Mouse (Mus musculus): ENCODE results near the gene Phf3. TPM values are rescaled to one million over a fixed set of nuclear protein-coding genes. Genes with fewer than 3 reads are reported as not detected.

The Phf3 gene
- polyA plus RNA-seq, 1 experiment from 2014 or later, result 12.4 TPM

DNA sequence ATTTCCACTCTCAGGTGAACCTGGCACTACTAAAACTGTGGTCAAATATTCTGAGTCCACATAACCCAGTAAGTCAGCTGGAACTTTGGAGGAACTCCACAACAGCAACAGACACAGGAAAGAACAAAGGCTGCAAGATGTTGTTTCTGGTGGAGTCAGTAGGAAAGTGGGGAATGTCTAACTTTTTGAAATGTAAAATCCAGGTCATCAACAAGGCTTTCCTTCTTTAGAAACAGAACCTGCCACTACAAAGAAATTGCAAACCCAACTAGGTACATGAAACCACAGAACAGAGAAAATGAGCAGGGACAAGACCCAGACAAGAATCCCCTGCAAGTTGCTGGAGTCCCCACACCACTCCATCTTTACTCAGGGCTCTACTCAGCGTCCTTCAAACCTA is 26.0 kb downstream of the Phf3 start:
- WGBS (ENCODE audit: insufficient replicate concordance), result 52% methylated on average over 1 of the region's 1 CpGs

GRCm38 (mm10) chr1:30839662-30840061 is 34.1 kb downstream of the Phf3 start:
- TF ChIP-seq CTCF (IDR thresholded peaks at IDR 0.05; ENCODE audit: low read depth), result no peak
- no peak for TF ChIP-seq EP300 (IDR thresholded peaks at IDR 0.05; ENCODE audit: low read depth)
- no peak for DNase-seq
- no peaks in the 10 kb centered on the region for H3K27me3 ChIP-seq (ENCODE audit: insufficient read depth, low read length)
- H3K4me2 ChIP-seq (ENCODE audit: low read depth, low read length), result no peak overlapping the region
- 0 out of 2 replicates have a peak overlapping the region, but pooled peaks have one; percentile 37 for H3K27ac ChIP-seq (ENCODE audit: low read depth)
- ATAC-seq, result peak; percentile 40
- H3K9me3 ChIP-seq (ENCODE audit: low read length), result no peaks in the 10 kb centered on the region
- peaks cover 17% of the 10 kb centered on the region for H3K36me3 ChIP-seq (replicated peaks; ENCODE audit: insufficient read depth, low read length)
- H3K4me1 ChIP-seq (ENCODE audit: insufficient read depth), result no peaks in the 10 kb centered on the region
- H3K4me3 ChIP-seq (ENCODE audit: low read depth, low read length), result no peak overlapping the region
- WGBS (ENCODE audit: insufficient replicate concordance), result 70% methylated on average over 3 of the region's 3 CpGs
- H3K9ac ChIP-seq (replicated peaks), result no peak overlapping the region

More for the DNA sequence above, 26.0 kb downstream of the Phf3 start:
- TF ChIP-seq EP300 (IDR thresholded peaks at IDR 0.05; ENCODE audit: low read depth), result no peak
- TF ChIP-seq CTCF (IDR thresholded peaks at IDR 0.05; ENCODE audit: low read depth), result no peak
- H3K4me1 ChIP-seq (ENCODE audit: insufficient read depth), result peaks cover 4% of the 10 kb centered on the region; the same call in 1 of the 2 replicates
- no peak overlapping the region for H3K27ac ChIP-seq (ENCODE audit: low read depth)
- DNase-seq (no peak), ATAC-seq (no peak)
- no peak overlapping the region for H3K4me2 ChIP-seq (ENCODE audit: low read depth, low read length)
- no peak overlapping the region for H3K4me3 ChIP-seq (ENCODE audit: low read depth, low read length)
- 0 out of 2 replicates have a peak, but pooled peaks cover 2% of the 10 kb centered on the region for H3K36me3 ChIP-seq (replicated peaks; ENCODE audit: insufficient read depth, low read length)
- H3K9ac ChIP-seq (replicated peaks), result no peak overlapping the region
- no peaks in the 10 kb centered on the region for H3K27me3 ChIP-seq (ENCODE audit: insufficient read depth, low read length)
- no peaks in the 10 kb centered on the region for H3K9me3 ChIP-seq (ENCODE audit: low read length)

DNA sequence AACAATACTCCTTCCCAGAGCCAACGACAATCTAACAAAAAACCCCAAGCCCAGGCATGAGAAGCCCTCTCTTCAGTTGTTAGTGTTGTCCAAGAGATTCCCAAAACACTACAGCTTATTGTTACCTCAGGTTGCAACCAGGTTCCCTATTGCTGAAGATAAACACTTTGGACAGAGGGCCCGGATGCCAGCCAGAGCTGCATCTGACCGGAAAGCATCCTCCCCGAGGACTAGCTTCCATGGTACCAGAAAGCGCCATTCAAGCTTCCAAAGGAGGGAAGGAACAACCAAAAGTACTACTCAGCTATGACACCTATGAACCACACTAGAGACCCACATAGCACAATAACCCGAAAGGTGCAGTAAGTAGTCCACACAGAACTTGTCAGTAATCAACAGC is 38.2 kb downstream of the Phf3 start:
- ATAC-seq, result no peak
- Histone ChIP-seq H3K9ac (replicated peaks) (no peak overlapping the region), H3K27ac (ENCODE audit: low read depth) (no peak overlapping the region), H3K4me2 (ENCODE audit: low read depth, low read length) (no peak overlapping the region), H3K9me3 (ENCODE audit: low read length) (no peaks in the 10 kb centered on the region), H3K4me3 (ENCODE audit: low read depth, low read length) (no peak overlapping the region), H3K27me3 (ENCODE audit: insufficient read depth, low read length) (no peaks in the 10 kb centered on the region), H3K36me3 (replicated peaks; ENCODE audit: insufficient read depth, low read length) (peaks cover 29% of the 10 kb centered on the region), H3K4me1 (ENCODE audit: insufficient read depth) (no peaks in the 10 kb centered on the region)
- no peak for DNase-seq
- 88% methylated on average over 6 of the region's 6 CpGs for WGBS (ENCODE audit: insufficient replicate concordance)
- TF ChIP-seq EP300 (IDR thresholded peaks at IDR 0.05; ENCODE audit: low read depth), result no peak
- no peak for TF ChIP-seq CTCF (IDR thresholded peaks at IDR 0.05; ENCODE audit: low read depth)

- no peaks in the 10 kb centered on the region for H3K9me3 ChIP-seq (ENCODE audit: low read length)
- no peak overlapping the region for H3K4me3 ChIP-seq (ENCODE audit: low read depth, low read length)
- no peaks in the 10 kb centered on the region for H3K27me3 ChIP-seq (ENCODE audit: insufficient read depth, low read length)
- peaks cover 37% of the 10 kb centered on the region for H3K36me3 ChIP-seq (replicated peaks; ENCODE audit: insufficient read depth, low read length)
- ATAC-seq, result no peak
- DNase-seq, result no peak
- H3K4me2 ChIP-seq (ENCODE audit: low read depth, low read length), result no peak overlapping the region
- H3K27ac ChIP-seq (ENCODE audit: low read depth), result no peak overlapping the region
- no peaks in the 10 kb centered on the region for H3K4me1 ChIP-seq (ENCODE audit: insufficient read depth)
- no peak overlapping the region for H3K9ac ChIP-seq (replicated peaks)
- WGBS (ENCODE audit: insufficient replicate concordance), result 85% methylated on average over 4 of the region's 4 CpGs
- no peak for TF ChIP-seq EP300 (IDR thresholded peaks at IDR 0.05; ENCODE audit: low read depth)
Observed at GRCm38 (mm10) chr1:30832778-30833177, 40.9 kb downstream of the Phf3 start.

GRCm38 (mm10) chr1:30819414-30819813 is 54.3 kb downstream of the Phf3 start:
- Histone ChIP-seq H3K27ac (ENCODE audit: low read depth) (no peak overlapping the region), H3K9ac (replicated peaks) (no peak overlapping the region), H3K27me3 (ENCODE audit: insufficient read depth, low read length) (no peaks in the 10 kb centered on the region), H3K4me3 (ENCODE audit: low read depth, low read length) (no peak overlapping the region), H3K9me3 (ENCODE audit: low read length) (no peaks in the 10 kb centered on the region), H3K4me2 (ENCODE audit: low read depth, low read length) (no peak overlapping the region), H3K4me1 (ENCODE audit: insufficient read depth) (no peaks in the 10 kb centered on the region), H3K36me3 (replicated peaks; ENCODE audit: insufficient read depth, low read length) (peaks cover 28% of the 10 kb centered on the region)
- DNase-seq (no peak), ATAC-seq (no peak)
- TF ChIP-seq CTCF (IDR thresholded peaks at IDR 0.05; ENCODE audit: low read depth) (no peak), EP300 (IDR thresholded peaks at IDR 0.05; ENCODE audit: low read depth) (no peak)
- 87% methylated on average over 6 of the region's 6 CpGs for WGBS (ENCODE audit: insufficient replicate concordance)

GRCm38 (mm10) chr1:30815609-30816008 is 58.1 kb downstream of the Phf3 start:
- Histone ChIP-seq H3K27ac (ENCODE audit: low read depth) (no peak overlapping the region), H3K9me3 (ENCODE audit: low read length) (no peaks in the 10 kb centered on the region), H3K4me1 (ENCODE audit: insufficient read depth) (no peaks in the 10 kb centered on the region), H3K9ac (replicated peaks) (no peak overlapping the region), H3K4me3 (ENCODE audit: low read depth, low read length) (no peak overlapping the region), H3K27me3 (ENCODE audit: insufficient read depth, low read length) (no peaks in the 10 kb centered on the region), H3K36me3 (replicated peaks; ENCODE audit: insufficient read depth, low read length) (peaks cover 48% of the 10 kb centered on the region), H3K4me2 (ENCODE audit: low read depth, low read length) (no peak overlapping the region)
- no peak for TF ChIP-seq EP300 (IDR thresholded peaks at IDR 0.05; ENCODE audit: low read depth)
- no peak for TF ChIP-seq CTCF (IDR thresholded peaks at IDR 0.05; ENCODE audit: low read depth)
- WGBS (ENCODE audit: insufficient replicate concordance), result 74% methylated on average over 1 of the region's 1 CpGs
- no peak for ATAC-seq
- no peak for DNase-seq

GRCm38 (mm10) chr1:30814987-30815386 is 58.7 kb downstream of the Phf3 start:
- H3K27me3 ChIP-seq (ENCODE audit: insufficient read depth, low read length), result no peaks in the 10 kb centered on the region
- H3K27ac ChIP-seq (ENCODE audit: low read depth), result no peak overlapping the region
- H3K36me3 ChIP-seq (replicated peaks; ENCODE audit: insufficient read depth, low read length), result peaks cover 53% of the 10 kb centered on the region
- ATAC-seq (no peak), DNase-seq (no peak)
- no peak overlapping the region for H3K4me2 ChIP-seq (ENCODE audit: low read depth, low read length)
- TF ChIP-seq CTCF (IDR thresholded peaks at IDR 0.05; ENCODE audit: low read depth), result no peak
- TF ChIP-seq EP300 (IDR thresholded peaks at IDR 0.05; ENCODE audit: low read depth), result no peak
- no peak overlapping the region for H3K4me3 ChIP-seq (ENCODE audit: low read depth, low read length)
- H3K9ac ChIP-seq (replicated peaks), result no peak overlapping the region
- H3K9me3 ChIP-seq (ENCODE audit: low read length), result no peaks in the 10 kb centered on the region
- no peaks in the 10 kb centered on the region for H3K4me1 ChIP-seq (ENCODE audit: insufficient read depth)
- WGBS (ENCODE audit: insufficient replicate concordance), result 74% methylated on average over 2 of the region's 2 CpGs

Data from liver, postnatal 0 days (tissue).